Mouse (Mus musculus): ENCODE data around the gene Nin.

GRCm38 (mm10) chr12:70083737-70084136, 29.8 kb downstream of the Nin start:
- no peak for TF ChIP-seq CTCF (IDR thresholded peaks at IDR 0.05; ENCODE audit: insufficient read depth, low read depth, low read length)
- no peak for TF ChIP-seq POLR2A (IDR thresholded peaks at IDR 0.05; ENCODE audit: insufficient read depth, low read depth, low read length)

Data from olfactory bulb, adult 2 months (tissue).